Mouse (Mus musculus): ENCODE data around the gene Olfr153.

DNA sequence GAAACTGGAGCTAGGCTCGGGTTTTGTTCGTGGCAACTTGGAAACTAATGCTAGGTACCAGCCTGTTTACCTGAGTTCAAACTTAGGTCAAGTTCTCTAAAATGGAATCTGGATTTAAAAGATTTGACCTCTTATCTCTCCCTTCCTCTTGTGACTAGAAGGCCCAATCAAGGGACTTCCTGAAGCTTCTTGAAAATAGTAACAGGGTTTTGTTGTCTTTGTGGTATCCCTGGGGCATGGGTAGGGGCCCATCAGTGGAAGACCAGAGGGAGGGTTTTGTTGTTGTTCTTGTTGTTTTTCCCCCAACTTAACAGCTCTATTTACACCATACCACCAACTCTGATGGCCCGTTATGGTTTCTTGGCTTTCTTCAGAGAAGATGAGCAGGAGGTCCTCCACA is 15.0 kb upstream of the Olfr153 start:
- no peak for TF ChIP-seq CTCF (IDR thresholded peaks at IDR 0.05; ENCODE audit: low read depth, low read length)
- no peak for TF ChIP-seq EP300 (IDR thresholded peaks at IDR 0.05; ENCODE audit: insufficient read depth, low read depth, low read length)
- TF ChIP-seq POLR2A (IDR thresholded peaks at IDR 0.05; ENCODE audit: insufficient read depth, low read length) = no peak
